Mouse (Mus musculus) kidney, postnatal 25 days (tissue): ENCODE measurements around the gene Flywch2.

Experiments used
- DNase-seq, 2 experiments: peaks; one replicate each; pipeline ENCODE4 v3.0.0; 2021; ENCODE audit warnings: mixed read lengths in 2 of 2

The Flywch2 gene

GRCm38 (mm10) chr17:23748026-23748425 lies 37.9 kb downstream of the Flywch2 start:
- DNase-seq: no peak

- DNase-seq: no peak
Measured at GRCm38 (mm10) chr17:23747471-23747870, 38.4 kb downstream of the Flywch2 start.

GRCm38 (mm10) chr17:23746767-23747166 lies 39.1 kb downstream of the Flywch2 start:
- DNase-seq: no peak

- DNase-seq: no peak
Measured at GRCm38 (mm10) chr17:23746311-23746710, 39.6 kb downstream of the Flywch2 start.

GRCm38 (mm10) chr17:23745301-23746251 lies 40.3 kb downstream of the Flywch2 start, which contains the start of gene Kremen2:
Kremen2 (minus strand) TSS chr17:23745833.
- DNase-seq: no peak

- no peak for DNase-seq
Measured at GRCm38 (mm10) chr17:23744651-23745050, 41.2 kb downstream of the Flywch2 start.

GRCm38 (mm10) chr17:23744076-23744475 lies 41.8 kb downstream of the Flywch2 start:
- no peak for DNase-seq

GRCm38 (mm10) chr17:23742941-23743340 lies 42.9 kb downstream of the Flywch2 start:
- DNase-seq: no peak

GRCm38 (mm10) chr17:23742210-23742793 lies 43.6 kb downstream of the Flywch2 start:
- peak; percentile 46 to 65 for DNase-seq

- DNase-seq: no peak
Measured at GRCm38 (mm10) chr17:23741359-23742209, 44.3 kb downstream of the Flywch2 start.

- DNase-seq: no peak
Measured at GRCm38 (mm10) chr17:23740598-23741021, 45.3 kb downstream of the Flywch2 start, which contains the start of gene Paqr4. Paqr4 (minus strand) TSS chr17:23740867.

GRCm38 (mm10) chr17:23740136-23740584 lies 45.7 kb downstream of the Flywch2 start:
- DNase-seq: peak; percentile 90 to 94

- DNase-seq: peak in 1 of 2 experiments; percentile 24
Measured at GRCm38 (mm10) chr17:23739202-23740135, 46.4 kb downstream of the Flywch2 start.

- no peak for DNase-seq
Measured at GRCm38 (mm10) chr17:23738836-23739201, 47.1 kb downstream of the Flywch2 start.

GRCm38 (mm10) chr17:23737493-23738445 lies 48.1 kb downstream of the Flywch2 start:
- peak in 1 of 2 experiments; percentile 31 for DNase-seq

GRCm38 (mm10) chr17:23734341-23734740 lies 51.5 kb downstream of the Flywch2 start:
- peak in 1 of 2 experiments; percentile 55 for DNase-seq

GRCm38 (mm10) chr17:23730441-23730840 lies 55.4 kb downstream of the Flywch2 start:
- DNase-seq: no peak
